Comparison of ENCODE assay signal across 20 mouse cellular contexts in the genomic region with DNA sequence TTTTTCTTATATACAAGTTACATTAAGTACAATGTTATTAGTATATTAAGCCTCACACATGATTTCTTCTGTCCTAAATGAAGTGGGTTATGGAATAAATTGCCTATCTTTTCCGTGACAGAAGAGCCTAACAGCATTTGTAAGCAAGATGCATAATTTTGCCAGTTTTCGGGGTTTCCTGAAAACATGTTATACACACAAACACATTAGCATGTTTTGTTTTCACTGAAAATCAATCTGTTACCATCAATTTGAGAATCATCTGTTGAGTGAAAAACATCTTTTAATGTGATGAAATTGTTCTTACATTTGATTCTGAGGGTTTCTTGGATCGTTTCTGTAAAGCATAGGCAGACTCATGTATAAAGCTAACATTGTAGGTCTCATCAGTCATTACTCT. TPM values are rescaled to one million over a fixed set of nuclear protein-coding genes. Genes with fewer than 3 reads are reported as not detected.
DNase-seq lines count a peak whose midpoint lies in the region; ATAC-seq and TF ChIP-seq lines count a peak whose summit lies in the region.
"Had no signal": no experiment of that assay in that cellular context is flagged by ENCODE, and none has a peak within 500 bp of the region (broad histone marks: within the 10 kb centered on the region; RNA-seq: fewer than 3 reads in every experiment).

No protein-coding gene starts in this region.

- H3K27ac ChIP-seq in forebrain, embryonic 16.5 days (ENCODE audit: low read length), result no peak overlapping the region
- H3K27ac ChIP-seq in forebrain, embryonic 11.5 days (ENCODE audit: low read depth, low read length), result no peak overlapping the region
- no peak overlapping the region for H3K27ac ChIP-seq in hindbrain, embryonic 12.5 days
- H3K27ac ChIP-seq: embryonic facial prominence, embryonic 10.5 days; embryonic facial prominence, embryonic 12.5 days; forebrain, embryonic 13.5 days had no signal

- no peak overlapping the region for H3K4me3 ChIP-seq in forebrain, embryonic 16.5 days (replicated peaks; ENCODE audit: low read length)
- no peak overlapping the region for H3K4me3 ChIP-seq in forebrain, embryonic 11.5 days (ENCODE audit: low read depth, low read length)
- no peak overlapping the region for H3K4me3 ChIP-seq in hindbrain, embryonic 12.5 days
- H3K4me3 ChIP-seq: embryonic facial prominence, embryonic 10.5 days; embryonic facial prominence, embryonic 12.5 days; forebrain, embryonic 13.5 days had no signal

- ATAC-seq in forebrain, embryonic 16.5 days, result peak; percentile 31; the same call in 1 of the 2 replicates
- no peak for ATAC-seq in forebrain, embryonic 11.5 days (replicated peaks; ENCODE audit: low FRiP score)
- ATAC-seq in hindbrain, embryonic 12.5 days (ENCODE audit: low FRiP score), result no peak
- ATAC-seq: forebrain, embryonic 13.5 days had no signal

- no peak for TF ChIP-seq CTCF in brain, embryonic 14.5 days (IDR thresholded peaks at IDR 0.05; ENCODE audit: borderline replicate concordance, extremely low read depth, insufficient read depth, insufficient read length)

- no peaks in the 10 kb centered on the region for H3K36me3 ChIP-seq in forebrain, embryonic 16.5 days (ENCODE audit: control insufficient read depth, insufficient read depth)
- no peaks in the 10 kb centered on the region for H3K36me3 ChIP-seq in forebrain, embryonic 11.5 days (ENCODE audit: control insufficient read depth, insufficient read depth, low read length)
- no peaks in the 10 kb centered on the region for H3K36me3 ChIP-seq in hindbrain, embryonic 12.5 days
- H3K36me3 ChIP-seq: embryonic facial prominence, embryonic 10.5 days; embryonic facial prominence, embryonic 12.5 days had no signal

- H3K9me3 ChIP-seq in forebrain, embryonic 16.5 days (ENCODE audit: control insufficient read depth, low read length), result no peaks in the 10 kb centered on the region
- H3K9me3 ChIP-seq in forebrain, embryonic 11.5 days (ENCODE audit: control insufficient read depth, low read length), result no peaks in the 10 kb centered on the region
- H3K9me3 ChIP-seq in hindbrain, embryonic 12.5 days (replicated peaks), result no peaks in the 10 kb centered on the region
- H3K9me3 ChIP-seq: embryonic facial prominence, embryonic 10.5 days; embryonic facial prominence, embryonic 12.5 days; forebrain, embryonic 13.5 days had no signal

- no peaks in the 10 kb centered on the region for H3K27me3 ChIP-seq in forebrain, embryonic 16.5 days (replicated peaks; ENCODE audit: control insufficient read depth, insufficient read depth, low read length)
- no peaks in the 10 kb centered on the region for H3K27me3 ChIP-seq in forebrain, embryonic 11.5 days (ENCODE audit: control insufficient read depth, insufficient read depth, low read length)
- H3K27me3 ChIP-seq in hindbrain, embryonic 12.5 days, result no peaks in the 10 kb centered on the region
- H3K27me3 ChIP-seq: embryonic facial prominence, embryonic 12.5 days; forebrain, embryonic 13.5 days had no signal

- H3K9ac ChIP-seq in forebrain, embryonic 16.5 days (replicated peaks; ENCODE audit: low read depth, low read length), result no peak overlapping the region
- no peak overlapping the region for H3K9ac ChIP-seq in forebrain, embryonic 11.5 days (ENCODE audit: low read length)
- no peak overlapping the region for H3K9ac ChIP-seq in hindbrain, embryonic 12.5 days
- H3K9ac ChIP-seq: embryonic facial prominence, embryonic 12.5 days; forebrain, embryonic 13.5 days had no signal

- no peak overlapping the region for H3K4me2 ChIP-seq in forebrain, embryonic 16.5 days (ENCODE audit: low read length)
- H3K4me2 ChIP-seq in forebrain, embryonic 11.5 days (ENCODE audit: low read depth, low read length, severe bottlenecking), result no peak overlapping the region
- H3K4me2 ChIP-seq in hindbrain, embryonic 12.5 days (replicated peaks), result no peak overlapping the region
- H3K4me2 ChIP-seq: embryonic facial prominence, embryonic 12.5 days; forebrain, embryonic 13.5 days had no signal

- no peak for TF ChIP-seq POLR2A in brain, embryonic 14.5 days (IDR thresholded peaks at IDR 0.05; ENCODE audit: borderline replicate concordance, extremely low read depth, insufficient read depth, insufficient read length, poor library complexity, severe bottlenecking)

- WGBS in forebrain, embryonic 16.5 days, result 63% methylated on average over 3 of the region's 3 CpGs
- WGBS in forebrain, embryonic 11.5 days, result 88% methylated on average over 3 of the region's 3 CpGs
- WGBS in hindbrain, embryonic 12.5 days, result 91% methylated on average over 3 of the region's 3 CpGs

- H3K4me1 ChIP-seq in forebrain, embryonic 16.5 days (replicated peaks; ENCODE audit: control insufficient read depth, insufficient read depth, low read length), result no peaks in the 10 kb centered on the region
- H3K4me1 ChIP-seq in forebrain, embryonic 11.5 days (replicated peaks; ENCODE audit: control insufficient read depth, insufficient read depth, low read length), result no peaks in the 10 kb centered on the region
- no peaks in the 10 kb centered on the region for H3K4me1 ChIP-seq in hindbrain, embryonic 12.5 days
- H3K4me1 ChIP-seq: embryonic facial prominence, embryonic 10.5 days; embryonic facial prominence, embryonic 12.5 days; forebrain, embryonic 13.5 days had no signal

- DNase-seq in forebrain, embryonic 11.5 days (ENCODE audit: low spot score), result no peak
- DNase-seq in brain, adult 2 months (ENCODE audit: low read depth, low spot score), result peak; percentile 1
- peak; percentile 64 for DNase-seq in brain, embryonic 14.5 days (ENCODE audit: low read depth)
- DNase-seq in layer of hippocampus, adult 9-10 months (ENCODE audit: low spot score), result no peak
- DNase-seq: adrenal gland, adult 2 months; adrenal gland, postnatal 10 days; adrenal gland, postnatal 25 days; cerebellum, adult 11-12 months; cerebellum, adult 2 months; cerebellum, adult 9-10 months; cerebellum, postnatal 10 days; cerebellum, postnatal 25 days had no signal

RNA-seq across cellular contexts. Expression of a gene that starts 56.7 kb away (rescaled TPM):
- polyA plus RNA-seq in forebrain, embryonic 16.5 days (2015; fragmentation: Nextera tagmentation; extraction: Ambion mirVana), result not detected in 2 replicates
- not detected in 2 replicates for polyA plus RNA-seq in forebrain, embryonic 11.5 days (2014; fragmentation: Nextera tagmentation; extraction: Ambion mirVana)
- not detected in 2 replicates for polyA plus RNA-seq in brain, embryonic 14.5 days (2012; rRNA removed)
- polyA plus RNA-seq in hindbrain, embryonic 12.5 days (2016; fragmentation: Nextera tagmentation; extraction: Ambion mirVana), result not detected in 2 replicates
- polyA plus RNA-seq: adrenal gland, adult 2 months; C2C12; cerebellum, adult 2 months; cortical plate, adult 2 months; embryonic facial prominence, embryonic 10.5 days; embryonic facial prominence, embryonic 12.5 days; embryonic facial prominence, embryonic 14.5 days; forebrain, embryonic 13.5 days had no signal

Comparison
In these comparisons a context has a peak if more than half of its experiments do, and no peak if none do; other contexts are left out.
1. DNase-seq: peak in brain, adult 2 months (single experiment) and brain, embryonic 14.5 days (single experiment); none in forebrain, embryonic 11.5 days (single experiment) and layer of hippocampus, adult 9-10 months (single experiment).